Mouse (Mus musculus): ENCODE measurements around the gene Slc9c1. TPM values are rescaled to one million over a fixed set of nuclear protein-coding genes. Genes with fewer than 3 reads are reported as not detected.
"Not testable (repeated sequence)": the region's sequence is repeated elsewhere in the genome, so short reads cannot be mapped to it uniquely, and the experiment has no call there.

Gene Slc9c1
- not detected in 3 replicates for total RNA-seq (2017)

GRCm38 (mm10) chr16:45535009-45535408 lies at the start of gene Slc9c1:
TSS of gene Slc9c1 (plus strand) at chr16:45535309.
- no peak for ATAC-seq (replicated peaks; ENCODE audit: insufficient number of reproducible peaks, low FRiP score, low TSS enrichment, poor library complexity, severe bottlenecking)

DNA sequence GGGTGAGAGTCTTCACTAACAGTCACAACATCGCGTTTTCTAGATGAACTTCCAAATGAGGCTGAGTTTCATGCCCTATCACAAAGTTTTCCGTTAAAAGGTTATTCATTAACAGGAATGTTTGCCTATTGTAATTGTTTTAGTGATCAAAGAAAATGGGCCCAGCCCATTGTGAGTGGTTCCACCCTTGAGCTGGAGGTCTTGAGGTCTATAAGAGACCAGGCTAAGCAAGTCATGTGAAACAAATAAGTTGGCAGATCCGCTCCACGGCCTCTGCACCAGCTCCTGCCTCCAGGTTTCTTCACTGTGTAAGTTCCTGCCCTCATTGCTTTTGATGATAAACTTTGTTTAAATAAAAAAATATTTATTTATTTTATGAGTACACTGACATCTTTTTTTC lies 42.2 kb upstream of the Slc9c1 start, which contains the start of gene Gm609:
Gene Gm609 (minus strand): TSS at position 43 of the 400 bp plus-strand sequence.
- ATAC-seq (replicated peaks; ENCODE audit: insufficient number of reproducible peaks, low FRiP score, low TSS enrichment, poor library complexity, severe bottlenecking), result no peak

DNA sequence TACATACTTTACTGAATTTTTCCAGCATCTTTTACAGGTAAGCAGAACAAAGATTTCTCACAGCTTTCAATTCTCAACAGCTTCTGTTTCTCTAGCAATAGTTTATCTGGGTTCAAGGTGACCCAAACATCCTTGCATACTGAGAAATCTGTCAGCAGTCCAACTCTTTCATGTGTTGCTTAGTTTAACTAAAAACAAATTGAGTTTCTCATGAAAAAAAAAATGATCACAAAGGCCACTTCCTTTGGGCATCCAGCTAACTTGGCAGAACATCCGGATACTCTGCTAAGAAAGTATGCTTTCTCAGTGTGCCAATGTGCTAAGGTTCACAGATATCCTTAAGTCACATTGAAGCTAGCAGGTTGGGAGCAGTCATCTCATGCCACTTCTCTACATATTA lies 39.8 kb upstream of the Slc9c1 start:
- ATAC-seq (replicated peaks; ENCODE audit: insufficient number of reproducible peaks, low FRiP score, low TSS enrichment, poor library complexity, severe bottlenecking), result no peak

DNA sequence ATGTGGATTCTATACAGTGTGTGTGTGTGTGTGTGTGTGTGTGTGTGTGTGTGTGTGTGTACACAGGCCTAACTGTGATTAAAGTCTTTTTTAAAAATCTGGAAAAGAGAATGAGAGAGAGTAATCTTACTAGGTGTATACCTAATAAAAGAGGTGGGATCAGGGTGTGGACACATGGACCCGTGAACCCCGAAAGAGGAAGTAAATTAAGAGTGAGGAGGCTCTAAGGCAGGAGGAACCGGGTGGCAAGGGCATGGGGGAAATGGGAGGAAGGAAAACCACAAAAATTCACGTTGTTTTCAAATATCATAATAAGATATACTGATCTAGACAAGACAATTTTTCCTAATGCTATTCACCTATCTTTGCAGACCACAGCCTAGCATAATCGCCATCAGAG lies 9.6 kb upstream of the Slc9c1 start:
- no peak for ATAC-seq (replicated peaks; ENCODE audit: insufficient number of reproducible peaks, low FRiP score, low TSS enrichment, poor library complexity, severe bottlenecking)

GRCm38 (mm10) chr16:45531950-45532349 lies 3.2 kb upstream of the Slc9c1 start, which contains the start of gene Gm17783:
TSS of gene Gm17783 (minus strand) at chr16:45532050.
- ATAC-seq (replicated peaks; ENCODE audit: insufficient number of reproducible peaks, low FRiP score, low TSS enrichment, poor library complexity, severe bottlenecking), result no peak

DNA sequence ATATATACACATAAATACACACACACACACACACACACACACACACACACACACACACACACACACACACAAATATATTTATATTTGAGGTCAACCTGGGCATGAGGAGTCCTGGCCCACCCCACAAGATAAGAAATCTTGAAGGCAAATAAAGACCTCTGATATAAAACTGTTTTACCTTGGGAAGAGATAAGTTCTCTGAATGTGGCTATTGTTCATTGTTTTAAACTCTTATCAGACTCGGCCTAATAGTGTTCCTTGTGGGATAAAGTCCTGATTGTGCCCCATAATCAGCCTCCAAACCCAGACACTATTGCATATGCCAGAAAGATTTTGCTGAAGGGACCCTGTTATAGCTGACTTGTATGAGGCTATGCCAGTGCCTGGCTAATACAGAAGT lies 3.2 kb downstream of the Slc9c1 start:
- ATAC-seq (replicated peaks; ENCODE audit: insufficient number of reproducible peaks, low FRiP score, low TSS enrichment, poor library complexity, severe bottlenecking), result not testable (repeated sequence)

DNA sequence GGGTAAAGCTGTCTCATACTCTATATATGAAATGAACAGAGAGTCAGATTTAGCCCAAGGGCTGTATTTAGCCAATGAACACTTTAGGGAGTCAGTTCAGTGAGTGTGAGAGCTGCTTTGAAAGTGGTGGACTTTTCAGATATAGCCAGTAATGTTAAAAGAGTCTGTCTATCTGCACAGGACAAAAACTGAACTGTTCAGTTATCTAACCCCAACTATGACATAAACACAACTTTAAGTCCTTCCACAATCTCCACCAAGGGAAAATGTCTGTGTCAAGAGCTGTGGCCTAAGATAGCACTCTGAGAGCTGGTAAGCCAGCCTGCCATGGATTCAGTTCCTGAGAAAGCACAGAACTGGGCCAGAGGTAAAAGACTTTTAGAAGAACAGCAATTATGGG lies 7.0 kb downstream of the Slc9c1 start:
- ATAC-seq (replicated peaks; ENCODE audit: insufficient number of reproducible peaks, low FRiP score, low TSS enrichment, poor library complexity, severe bottlenecking), result no peak

DNA sequence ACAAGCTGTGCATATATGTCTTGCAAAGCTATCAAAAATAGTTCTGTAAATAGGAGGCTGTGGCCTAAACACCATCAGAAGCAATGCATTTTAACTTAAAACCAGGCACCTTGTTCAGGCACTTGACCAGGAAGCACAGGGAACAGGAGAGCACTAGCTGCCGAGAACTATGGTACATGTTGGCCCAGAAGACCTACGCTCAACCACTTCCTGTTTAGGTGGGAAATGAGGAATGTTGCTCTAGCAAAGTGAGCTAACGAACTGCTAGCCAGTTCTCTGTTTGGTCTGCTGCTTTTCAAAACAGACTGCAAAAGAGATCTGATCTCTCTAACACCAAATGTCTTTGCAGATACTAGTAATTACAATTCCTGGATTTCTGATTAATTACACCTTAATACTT lies 9.2 kb downstream of the Slc9c1 start:
- no peak for ATAC-seq (replicated peaks; ENCODE audit: insufficient number of reproducible peaks, low FRiP score, low TSS enrichment, poor library complexity, severe bottlenecking)

DNA sequence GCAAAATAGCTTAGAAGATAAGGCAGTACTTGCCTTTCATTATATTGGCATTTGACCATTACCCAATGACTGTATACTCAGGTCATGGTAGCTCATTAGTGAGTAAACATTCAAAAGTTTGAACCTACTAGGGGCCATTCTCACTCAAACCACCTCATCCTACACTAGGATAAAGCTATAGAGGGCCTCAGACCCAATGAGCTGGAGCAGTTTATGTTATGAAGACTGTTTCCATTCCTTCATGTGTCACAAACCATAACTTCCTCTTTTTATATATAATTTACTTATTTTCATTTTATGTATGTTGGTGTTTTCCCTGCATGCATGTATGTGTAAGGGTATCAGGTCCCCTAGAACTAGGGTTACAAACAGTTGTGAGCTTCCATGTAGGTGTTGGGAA lies 12.9 kb downstream of the Slc9c1 start:
- ATAC-seq (replicated peaks; ENCODE audit: insufficient number of reproducible peaks, low FRiP score, low TSS enrichment, poor library complexity, severe bottlenecking), result no peak

DNA sequence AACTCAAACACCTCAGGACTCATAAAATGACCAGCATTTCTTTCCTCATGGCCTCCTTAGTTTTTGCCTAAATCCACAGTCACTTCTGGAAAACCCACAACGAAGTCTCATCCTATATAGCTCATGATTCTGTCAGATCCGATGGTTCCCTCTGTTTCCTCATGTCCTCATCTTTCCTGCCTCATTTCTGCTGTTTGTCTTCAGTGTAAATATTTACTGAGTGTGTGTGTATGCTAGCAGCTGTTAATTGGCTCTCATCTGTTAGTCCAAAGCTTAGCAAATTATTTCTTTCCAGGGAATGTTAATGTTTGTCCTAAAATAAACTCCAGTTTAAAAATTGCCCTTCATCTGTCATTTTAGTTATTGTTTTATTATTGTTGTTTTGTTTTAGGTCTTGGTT lies 16.5 kb downstream of the Slc9c1 start:
- ATAC-seq (replicated peaks; ENCODE audit: insufficient number of reproducible peaks, low FRiP score, low TSS enrichment, poor library complexity, severe bottlenecking), result no peak

DNA sequence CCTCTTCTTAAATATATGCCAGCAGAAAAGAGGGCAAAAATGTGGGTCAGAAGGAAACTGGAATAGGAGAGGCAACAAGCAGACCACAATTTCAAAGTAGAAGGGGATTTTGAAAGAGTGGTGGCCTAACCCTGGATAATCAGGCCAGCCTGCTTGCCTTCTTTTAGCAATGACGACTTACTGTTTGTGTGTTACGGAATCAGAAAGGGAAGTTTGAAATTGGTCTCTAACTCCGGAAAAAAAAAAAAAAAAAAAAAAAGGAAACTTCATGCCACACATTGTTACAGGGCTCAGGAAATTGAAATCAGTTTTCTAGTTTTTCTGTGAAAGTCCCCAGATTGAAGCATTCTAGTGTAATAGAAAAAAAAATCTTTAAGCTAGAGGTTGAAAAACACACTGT lies 26.6 kb downstream of the Slc9c1 start:
- no peak for ATAC-seq (replicated peaks; ENCODE audit: insufficient number of reproducible peaks, low FRiP score, low TSS enrichment, poor library complexity, severe bottlenecking)

DNA sequence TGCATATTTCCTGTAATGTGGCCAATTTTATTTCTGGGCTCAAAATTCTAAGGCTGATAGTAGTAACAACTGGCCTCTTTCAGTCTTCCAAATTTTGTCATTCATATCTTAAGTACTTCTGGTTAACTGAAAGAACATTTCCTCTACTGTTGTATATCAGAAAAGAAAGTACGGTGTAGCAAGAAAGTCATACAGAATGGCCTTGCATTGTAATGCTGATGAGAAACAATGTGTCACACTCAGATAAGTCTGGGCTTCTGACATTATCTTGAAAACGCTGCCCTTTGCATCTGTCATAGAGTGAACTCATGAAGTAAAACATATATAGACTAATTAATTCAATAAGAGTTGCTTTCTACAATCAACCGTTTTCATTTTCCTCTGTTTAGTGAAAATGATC lies 37.2 kb downstream of the Slc9c1 start:
- ATAC-seq (replicated peaks; ENCODE audit: insufficient number of reproducible peaks, low FRiP score, low TSS enrichment, poor library complexity, severe bottlenecking), result no peak

GRCm38 (mm10) chr16:45579883-45580282 lies 44.8 kb downstream of the Slc9c1 start:
- ATAC-seq (replicated peaks; ENCODE audit: insufficient number of reproducible peaks, low FRiP score, low TSS enrichment, poor library complexity, severe bottlenecking), result no peak

GRCm38 (mm10) chr16:45582512-45582911 lies 47.4 kb downstream of the Slc9c1 start:
- no peak for ATAC-seq (replicated peaks; ENCODE audit: insufficient number of reproducible peaks, low FRiP score, low TSS enrichment, poor library complexity, severe bottlenecking)

DNA sequence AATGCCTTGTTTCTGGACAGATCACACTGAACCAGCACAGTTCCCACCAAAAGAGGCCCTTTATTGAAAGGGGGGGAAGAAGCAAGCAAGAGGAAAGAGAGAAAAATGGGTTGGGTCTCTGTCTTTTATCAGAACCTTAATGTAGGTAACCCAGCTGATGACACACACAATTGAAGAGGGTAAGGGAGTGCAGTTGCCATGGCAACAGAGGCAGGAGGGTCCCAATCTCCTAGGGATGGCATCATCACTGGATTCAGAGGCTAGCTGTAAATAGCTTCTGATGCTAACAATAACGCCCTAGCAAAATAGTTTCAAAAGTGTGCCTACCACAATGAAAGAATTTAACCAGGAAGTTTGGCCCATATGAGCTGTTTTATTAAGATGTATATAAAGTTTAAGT lies 58.5 kb downstream of the Slc9c1 start:
- no peak for ATAC-seq (replicated peaks; ENCODE audit: insufficient number of reproducible peaks, low FRiP score, low TSS enrichment, poor library complexity, severe bottlenecking)

DNA sequence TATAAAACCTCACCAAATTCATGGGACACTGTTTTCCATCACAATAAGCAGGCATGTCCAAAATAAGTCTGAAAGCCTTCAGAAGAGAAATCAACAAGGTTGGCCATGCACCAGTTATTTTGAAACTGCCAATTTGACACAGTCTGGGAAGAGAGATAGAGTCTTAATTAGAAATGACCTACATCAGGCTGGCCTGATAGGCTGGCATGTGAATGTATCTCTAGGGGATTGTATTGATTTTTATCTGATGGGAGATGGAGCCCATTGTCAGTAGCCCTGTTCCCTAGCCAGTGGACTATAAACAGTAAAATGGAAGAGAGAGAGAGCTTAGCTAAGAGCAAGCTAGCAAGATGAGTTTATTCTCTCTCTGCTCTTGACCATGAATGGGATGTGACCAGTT lies 60.4 kb downstream of the Slc9c1 start:
- ATAC-seq (replicated peaks; ENCODE audit: insufficient number of reproducible peaks, low FRiP score, low TSS enrichment, poor library complexity, severe bottlenecking), result no peak

DNA sequence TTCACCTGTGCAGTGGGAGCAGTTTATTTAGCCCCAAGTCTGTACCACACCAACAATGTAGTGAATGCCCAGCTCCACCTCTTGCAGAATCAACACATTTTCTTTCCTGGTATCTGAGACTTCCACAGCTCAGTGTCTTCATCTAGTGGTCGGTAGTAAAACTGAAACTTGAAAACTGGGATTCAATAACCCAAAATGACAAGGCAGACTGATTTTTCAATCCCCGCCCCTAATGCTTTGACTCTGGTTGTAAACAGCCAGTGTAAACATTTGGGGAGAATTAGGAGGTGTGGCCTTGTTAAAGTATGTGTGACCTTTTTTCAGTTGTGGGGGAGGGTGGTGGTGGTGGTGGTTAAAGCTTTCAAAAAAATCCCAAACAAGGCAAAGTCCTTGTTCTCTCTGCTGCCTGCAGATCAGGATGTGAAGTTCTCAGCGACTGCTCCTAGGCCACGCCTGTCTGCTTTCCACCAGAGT lies 73.4 kb downstream of the Slc9c1 start:
- no peak for ATAC-seq (replicated peaks; ENCODE audit: insufficient number of reproducible peaks, low FRiP score, low TSS enrichment, poor library complexity, severe bottlenecking)

- no peak for ATAC-seq (replicated peaks; ENCODE audit: insufficient number of reproducible peaks, low FRiP score, low TSS enrichment, poor library complexity, severe bottlenecking)
Observed at GRCm38 (mm10) chr16:45609300-45609699, 74.2 kb downstream of the Slc9c1 start.

DNA sequence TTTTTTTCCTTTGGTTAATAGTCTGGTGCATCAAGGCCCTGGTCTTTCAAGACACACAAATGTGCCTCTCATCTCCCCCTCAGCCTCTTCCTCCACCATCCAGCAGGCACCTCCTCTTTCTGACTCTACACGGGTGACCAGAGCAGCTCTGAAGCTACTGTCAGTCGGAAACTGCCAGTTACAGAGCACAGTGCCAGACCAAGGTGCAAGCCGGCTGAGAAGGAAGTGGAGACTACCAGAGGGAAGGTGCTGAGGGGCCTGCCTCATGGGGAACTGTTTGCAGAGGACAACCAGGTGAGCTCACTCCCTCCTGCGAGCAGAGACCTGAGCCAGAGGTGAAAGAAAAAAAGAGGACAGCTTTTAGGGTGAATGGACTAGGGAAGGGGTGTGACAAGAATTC lies 75.2 kb downstream of the Slc9c1 start, which contains the start of gene Gcsam:
Gene Gcsam (plus strand): TSS at position 114 of the 400 bp plus-strand sequence.
- ATAC-seq (replicated peaks; ENCODE audit: insufficient number of reproducible peaks, low FRiP score, low TSS enrichment, poor library complexity, severe bottlenecking), result no peak

DNA sequence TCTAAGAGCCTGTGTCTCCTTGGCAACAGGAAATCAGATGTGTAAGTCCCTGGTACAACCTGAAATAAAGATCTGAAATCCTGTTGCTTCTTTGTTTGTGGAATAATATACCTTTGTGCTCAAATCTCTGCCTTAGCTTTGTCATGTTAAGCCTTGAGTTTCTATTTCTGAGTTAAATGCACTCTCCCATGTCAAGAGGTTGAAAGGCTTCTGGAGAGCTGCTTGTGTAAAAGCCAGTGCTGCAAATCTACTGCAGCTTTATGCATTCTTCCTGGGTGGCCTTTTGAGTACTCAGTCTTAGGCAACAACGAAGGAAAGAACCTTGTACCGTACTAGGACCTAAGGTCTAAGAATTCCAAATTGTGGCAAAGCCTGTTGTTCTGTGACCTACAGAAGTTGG lies 78.1 kb downstream of the Slc9c1 start:
- ATAC-seq (replicated peaks; ENCODE audit: insufficient number of reproducible peaks, low FRiP score, low TSS enrichment, poor library complexity, severe bottlenecking), result no peak

- ATAC-seq (replicated peaks; ENCODE audit: insufficient number of reproducible peaks, low FRiP score, low TSS enrichment, poor library complexity, severe bottlenecking), result no peak
Observed at GRCm38 (mm10) chr16:45615944-45616343, 80.8 kb downstream of the Slc9c1 start.
